Mouse (Mus musculus) spleen, adult 2 months (tissue): ENCODE measurements around the gene Smc3. TPM values are rescaled to one million over a fixed set of nuclear protein-coding genes. Genes with fewer than 3 reads are reported as not detected.

ENCODE experiments used
- DNase-seq, 2 experiments: peaks; one replicate each; pipeline versions ENCODE4 v3.0.0 to v3.0.0-alpha.2; 2012 to 2021; ENCODE audit warnings: low spot score in 2 of 2, low read depth in 1 of 2
- H3K27ac ChIP-seq: fragments of 200-500 bp; 2 replicates; pipeline ENCODE4 v1.5.1; 2012; ENCODE audit warnings: low read length, inconsistent platforms; ENCODE audit not compliant: insufficient read depth
- H3K27me3 ChIP-seq: fragments of 200-500 bp; 2 replicates; pipeline ENCODE4 v1.6.1; 2012; ENCODE audit warnings: mild to moderate bottlenecking, moderate library complexity, low read length, inconsistent platforms; ENCODE audit not compliant: control insufficient read depth, insufficient read depth
- H3K36me3 ChIP-seq: fragments of 200-500 bp; 2 replicates; pipeline ENCODE4 v1.6.1; 2012; ENCODE audit warnings: mild to moderate bottlenecking, low read length, inconsistent platforms; ENCODE audit not compliant: control insufficient read depth, insufficient read depth
- H3K4me1 ChIP-seq: fragments of 200-500 bp; 2 replicates; pipeline ENCODE4 v1.6.1; 2011; ENCODE audit warnings: inconsistent platforms; ENCODE audit not compliant: control insufficient read depth, insufficient read depth, insufficient read length
- H3K4me3 ChIP-seq: fragments of 200-500 bp; 2 replicates; pipeline ENCODE4 v1.5.1; 2011; ENCODE audit warnings: mild to moderate bottlenecking, inconsistent platforms; ENCODE audit not compliant: insufficient read depth, insufficient read length; ENCODE audit errors: extremely low read depth
- CTCF ChIP-seq: fragments of 200-500 bp; IDR thresholded peaks from 2 replicates; pipeline ENCODE4 v1.5.1; 2011; ENCODE audit warnings: mild to moderate bottlenecking, inconsistent platforms; ENCODE audit not compliant: insufficient read depth, insufficient read length, insufficient replicate concordance; ENCODE audit errors: extremely low read depth
- POLR2A ChIP-seq: fragments of 200-500 bp; IDR thresholded peaks from 2 replicates; pipeline ENCODE4 v1.6.1; 2011; ENCODE audit warnings: low read depth, low read length, inconsistent platforms
- WGBS: fragments of 180-500 bp; shearing (Covaris S2); methylation state at CpG from one replicate; pipeline ENCODE4 v1.1.7; 2018; 5-methylcytosine and 5-hydroxymethylcytosine counted together
- polyA plus RNA-seq: library from polyadenylated mRNA; depleted of rRNA; stranded (reverse); fragments of >200 nt; gene quantifications from 2 replicates; pipeline ENCODE4 v1.2.3, GENCODE M21; 2012; rRNA removed

The Smc3 gene
- polyA plus RNA-seq, 1 experiment, result 3.6 TPM

GRCm38 (mm10) chr19:53676718-53677634 is 76.8 kb downstream of the Smc3 start, which contains the start of gene Rbm20:
Gene Rbm20, plus strand, starts transcription at chr19:53677306.
- Histone ChIP-seq H3K36me3 (no peaks in the 10 kb centered on the region), H3K27ac (no peak within 1 kb of the TSS), H3K4me1 (peaks cover 8% of the 10 kb centered on the region; the same call in 1 of the 2 replicates), H3K4me3 (peak within 1 kb of the TSS; percentile 35; the same call in 1 of the 2 replicates), H3K27me3 (peaks cover 20% of the 10 kb centered on the region)
- WGBS, result 2% methylated on average over 78 of the region's 82 CpGs
- no peak for TF ChIP-seq CTCF
- no peak for TF ChIP-seq POLR2A
- no peak for DNase-seq

DNA sequence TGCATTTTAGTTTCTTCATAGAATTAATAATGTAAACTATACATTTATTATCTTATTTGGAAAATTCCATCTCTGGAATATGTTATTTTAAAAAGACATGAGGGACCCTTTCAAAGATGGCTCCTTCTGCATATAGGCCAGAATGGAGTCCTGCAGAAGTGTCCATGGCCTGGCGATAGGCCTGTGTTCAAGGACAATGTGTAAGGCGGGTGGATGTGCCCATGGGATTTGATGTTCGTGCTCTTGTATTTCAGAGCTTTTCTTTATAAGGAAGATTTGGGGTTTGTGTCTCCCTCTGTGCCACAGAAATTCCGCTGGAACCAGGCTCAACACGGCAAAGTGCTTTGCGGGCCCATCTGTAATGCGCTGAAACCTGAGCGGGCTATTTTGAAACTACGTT is 79.0 kb downstream of the Smc3 start:
- WGBS, result 96% methylated on average over 9 of the region's 9 CpGs
- DNase-seq, result no peak
- Histone ChIP-seq H3K36me3 (no peaks in the 10 kb centered on the region), H3K4me1 (peaks cover 8% of the 10 kb centered on the region; the same call in 1 of the 2 replicates), H3K4me3 (no peak overlapping the region), H3K27ac (no peak overlapping the region), H3K27me3 (peaks cover 20% of the 10 kb centered on the region)
- TF ChIP-seq CTCF (no peak), POLR2A (no peak)

- peaks cover 20% of the 10 kb centered on the region for H3K27me3 ChIP-seq
- peaks cover 8% of the 10 kb centered on the region; the same call in 1 of the 2 replicates for H3K4me1 ChIP-seq
Observed at GRCm38 (mm10) chr19:53679981-53680380, 79.8 kb downstream of the Smc3 start.

GRCm38 (mm10) chr19:53682427-53682826 is 82.2 kb downstream of the Smc3 start:
- H3K4me3 ChIP-seq, result no peak overlapping the region
- no peak for TF ChIP-seq POLR2A
- TF ChIP-seq CTCF, result no peak
- H3K27ac ChIP-seq, result no peak overlapping the region
- DNase-seq, result no peak
- no peaks in the 10 kb centered on the region for H3K4me1 ChIP-seq
- peaks cover 6% of the 10 kb centered on the region for H3K27me3 ChIP-seq
- no peaks in the 10 kb centered on the region for H3K36me3 ChIP-seq
- 37% methylated on average over 8 of the region's 8 CpGs for WGBS

More at GRCm38 (mm10) chr19:53679981-53680380, 79.8 kb downstream of the Smc3 start:
- no peaks in the 10 kb centered on the region for H3K36me3 ChIP-seq
- H3K4me3 ChIP-seq, result no peak overlapping the region
- 91% methylated on average over 7 of the region's 7 CpGs for WGBS
- H3K27ac ChIP-seq, result no peak overlapping the region
- TF ChIP-seq CTCF (no peak), POLR2A (no peak)
- no peak for DNase-seq

GRCm38 (mm10) chr19:53687592-53687991 is 87.4 kb downstream of the Smc3 start:
- 90% methylated on average over 5 of the region's 5 CpGs for WGBS
- H3K27ac ChIP-seq, result no peak overlapping the region
- no peak for DNase-seq
- no peaks in the 10 kb centered on the region for H3K36me3 ChIP-seq
- no peak for TF ChIP-seq CTCF
- no peak for TF ChIP-seq POLR2A
- no peak overlapping the region for H3K4me3 ChIP-seq
- H3K27me3 ChIP-seq, result no peaks in the 10 kb centered on the region
- H3K4me1 ChIP-seq, result no peaks in the 10 kb centered on the region

- no peak overlapping the region for H3K4me3 ChIP-seq
- no peaks in the 10 kb centered on the region for H3K36me3 ChIP-seq
- no peak for DNase-seq
- H3K27ac ChIP-seq, result no peak overlapping the region
- no peaks in the 10 kb centered on the region for H3K4me1 ChIP-seq
- 74% methylated on average over 10 of the region's 10 CpGs for WGBS
- no peaks in the 10 kb centered on the region for H3K27me3 ChIP-seq
- TF ChIP-seq CTCF, result no peak
- TF ChIP-seq POLR2A, result no peak
Observed at GRCm38 (mm10) chr19:53690816-53691215, 90.6 kb downstream of the Smc3 start.

- no peak overlapping the region for H3K4me3 ChIP-seq
- no peaks in the 10 kb centered on the region for H3K36me3 ChIP-seq
- H3K4me1 ChIP-seq, result no peaks in the 10 kb centered on the region
- H3K27ac ChIP-seq, result no peak overlapping the region
- WGBS, result 31% methylated on average over 1 of the region's 1 CpGs
- H3K27me3 ChIP-seq, result no peaks in the 10 kb centered on the region
- DNase-seq, result no peak
- TF ChIP-seq POLR2A (no peak), CTCF (no peak)
Observed at GRCm38 (mm10) chr19:53694020-53694419, 93.8 kb downstream of the Smc3 start.

Other genes starting within 250 kb of the Smc3 start
- not detected in 2 replicates for gene Gm10197, start 228.6 kb upstream of the Smc3 start, polyA plus RNA-seq
- gene Smndc1, start 209.8 kb upstream of the Smc3 start, polyA plus RNA-seq, result 3.1 and 3.6 TPM in 2 replicates
- gene Dusp5, start 71.3 kb upstream of the Smc3 start, polyA plus RNA-seq, result 10.9 and 19.4 TPM in 2 replicates
- gene Nutf2-ps1, start 11.3 kb upstream of the Smc3 start, polyA plus RNA-seq, result 63.5 and 68.4 TPM in 2 replicates
- 0.12 and 0.22 TPM in 2 replicates for gene Rbm20, start 76.9 kb downstream of the Smc3 start, polyA plus RNA-seq